Mouse (Mus musculus): ENCODE data around the gene Atp5f1. TPM values are rescaled to one million over a fixed set of nuclear protein-coding genes. Genes with fewer than 3 reads are reported as not detected.

Gene Atp5f1
- polyA plus RNA-seq, 1 experiment from 2014 or later: 703 TPM

DNA sequence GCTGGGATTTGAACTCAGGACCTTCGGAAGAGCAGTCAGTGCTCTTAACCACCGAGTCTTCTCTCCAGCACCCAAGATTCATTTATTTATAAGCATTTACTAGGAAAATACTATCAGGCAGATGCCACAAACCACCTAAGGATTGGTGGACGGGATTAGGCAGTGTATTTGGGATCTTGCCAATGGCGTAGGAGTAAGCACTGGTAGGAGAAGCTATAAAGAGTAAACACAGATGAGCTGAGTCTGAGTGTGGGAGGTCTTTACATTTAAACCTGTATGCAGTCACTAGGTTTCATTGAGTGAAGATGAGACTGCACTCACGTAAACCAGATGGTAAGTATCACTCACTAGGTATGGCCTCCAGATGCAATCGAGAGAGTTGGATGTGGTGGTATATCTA is 26.0 kb downstream of the Atp5f1 start:
- Histone ChIP-seq H3K4me2 (ENCODE audit: low read depth, low read length) (no peak overlapping the region), H3K9ac (ENCODE audit: low read depth, low read length) (no peak overlapping the region), H3K27me3 (replicated peaks; ENCODE audit: control insufficient read depth, insufficient read depth, low read length) (no peaks in the 10 kb centered on the region), H3K27ac (ENCODE audit: low read length) (no peak overlapping the region), H3K36me3 (ENCODE audit: control insufficient read depth, insufficient read depth, low read length) (no peaks in the 10 kb centered on the region), H3K4me3 (ENCODE audit: low read length) (no peak overlapping the region), H3K9me3 (ENCODE audit: control insufficient read depth, low read length) (no peaks in the 10 kb centered on the region), H3K4me1 (ENCODE audit: control insufficient read depth, insufficient read depth, low read length) (no peaks in the 10 kb centered on the region)
- WGBS: 90% methylated on average over 6 of the region's 6 CpGs
- ATAC-seq: no peak

DNA sequence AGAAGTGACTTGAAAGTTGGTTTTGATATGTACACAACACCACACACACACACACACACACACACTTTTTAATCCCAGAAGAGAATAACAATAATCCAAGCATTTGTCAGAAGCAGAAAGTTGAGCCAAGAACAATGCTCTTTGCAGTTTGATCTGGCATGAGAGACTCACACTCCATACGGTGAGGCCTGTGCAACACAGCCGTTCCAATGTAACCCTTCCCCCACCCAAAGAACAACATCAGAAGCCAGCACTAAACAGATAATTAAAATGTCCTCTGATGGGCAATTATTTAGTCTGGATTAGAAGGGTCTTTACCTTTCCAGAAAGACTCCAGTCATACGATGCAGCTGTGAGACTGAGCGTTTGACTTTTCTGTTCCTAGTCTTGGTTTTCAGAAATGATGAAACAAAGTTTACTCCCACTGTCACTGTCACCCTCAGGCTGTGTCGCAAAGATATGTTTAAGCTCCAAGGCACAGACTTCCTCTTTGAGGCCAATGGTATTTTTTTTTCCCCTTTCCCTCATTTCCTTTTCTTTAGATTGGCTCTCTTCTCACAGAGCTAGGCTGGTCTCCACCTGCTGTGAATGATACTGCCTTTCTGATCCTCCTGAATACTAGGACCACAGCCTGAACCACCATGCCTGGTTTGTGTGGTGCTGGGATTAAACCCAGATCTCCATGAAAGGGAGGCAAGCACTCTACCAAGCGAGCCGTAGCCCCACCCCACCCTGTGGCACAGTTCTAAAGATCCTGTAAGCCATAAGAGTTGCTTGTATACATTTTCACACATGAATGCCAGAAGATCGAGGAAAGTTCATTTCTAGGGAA is 27.4 kb downstream of the Atp5f1 start, which contains the start of gene I830077J02Rik:
TSS of gene I830077J02Rik (minus strand) at position 425 of the 832 bp plus-strand sequence.
- no peaks in the 10 kb centered on the region for H3K9me3 ChIP-seq (ENCODE audit: control insufficient read depth, low read length)
- 77% methylated on average over 8 of the region's 8 CpGs for WGBS
- no peak within 1 kb of the TSS for H3K4me2 ChIP-seq (ENCODE audit: low read depth, low read length)
- no peak within 1 kb of the TSS for H3K27ac ChIP-seq (ENCODE audit: low read length)
- no peaks in the 10 kb centered on the region for H3K36me3 ChIP-seq (ENCODE audit: control insufficient read depth, insufficient read depth, low read length)
- no peak within 1 kb of the TSS for H3K4me3 ChIP-seq (ENCODE audit: low read length)
- no peak within 1 kb of the TSS for H3K9ac ChIP-seq (ENCODE audit: low read depth, low read length)
- no peaks in the 10 kb centered on the region for H3K27me3 ChIP-seq (replicated peaks; ENCODE audit: control insufficient read depth, insufficient read depth, low read length)
- ATAC-seq: no peak
- H3K4me1 ChIP-seq (ENCODE audit: control insufficient read depth, insufficient read depth, low read length): no peaks in the 10 kb centered on the region

DNA sequence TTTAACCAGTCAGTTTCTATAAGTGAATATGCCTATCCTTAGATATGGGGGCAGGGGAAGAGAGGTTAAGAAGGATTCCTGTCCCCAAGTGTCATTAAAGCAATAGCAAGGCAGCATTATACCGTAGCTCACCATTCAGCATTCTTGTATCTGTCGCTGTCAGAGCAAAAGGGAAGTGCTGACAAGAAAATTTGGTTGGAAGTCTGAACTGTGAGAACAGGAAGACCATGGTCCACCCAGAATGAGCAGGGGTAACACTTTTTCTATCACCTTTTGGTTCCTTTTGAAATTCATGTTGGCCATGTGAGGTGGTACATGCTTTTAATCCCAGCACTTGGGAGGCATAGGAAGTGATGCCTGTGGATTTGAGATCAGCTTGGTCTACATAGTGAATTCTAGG is 28.8 kb downstream of the Atp5f1 start:
- H3K4me2 ChIP-seq (ENCODE audit: low read depth, low read length): no peak overlapping the region
- H3K9me3 ChIP-seq (ENCODE audit: control insufficient read depth, low read length): no peaks in the 10 kb centered on the region
- no peaks in the 10 kb centered on the region for H3K4me1 ChIP-seq (ENCODE audit: control insufficient read depth, insufficient read depth, low read length)
- 72% methylated on average over 2 of the region's 2 CpGs for WGBS
- no peak overlapping the region for H3K27ac ChIP-seq (ENCODE audit: low read length)
- no peak overlapping the region for H3K9ac ChIP-seq (ENCODE audit: low read depth, low read length)
- no peaks in the 10 kb centered on the region for H3K36me3 ChIP-seq (ENCODE audit: control insufficient read depth, insufficient read depth, low read length)
- ATAC-seq: no peak
- no peak overlapping the region for H3K4me3 ChIP-seq (ENCODE audit: low read length)
- H3K27me3 ChIP-seq (replicated peaks; ENCODE audit: control insufficient read depth, insufficient read depth, low read length): no peaks in the 10 kb centered on the region

DNA sequence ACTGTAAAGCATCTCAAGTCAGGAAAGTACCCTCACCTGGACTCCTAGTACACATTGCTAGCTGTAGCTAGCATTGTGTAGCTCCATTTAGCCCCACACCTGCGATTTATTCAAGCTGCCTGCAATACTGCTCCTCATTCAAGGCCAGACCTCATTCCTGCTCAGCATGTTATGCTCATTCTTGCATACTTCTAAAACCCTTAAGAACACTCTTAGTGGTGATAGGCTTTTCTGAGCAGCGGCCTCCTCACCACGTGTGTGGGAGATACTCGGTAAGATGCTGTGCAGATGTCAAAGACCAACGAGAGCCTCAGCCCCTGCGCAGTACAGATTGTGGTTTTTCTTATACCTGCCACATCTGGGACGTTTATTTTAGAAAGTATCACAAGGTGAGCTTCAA is 30.1 kb downstream of the Atp5f1 start:
- no peak for ATAC-seq

DNA sequence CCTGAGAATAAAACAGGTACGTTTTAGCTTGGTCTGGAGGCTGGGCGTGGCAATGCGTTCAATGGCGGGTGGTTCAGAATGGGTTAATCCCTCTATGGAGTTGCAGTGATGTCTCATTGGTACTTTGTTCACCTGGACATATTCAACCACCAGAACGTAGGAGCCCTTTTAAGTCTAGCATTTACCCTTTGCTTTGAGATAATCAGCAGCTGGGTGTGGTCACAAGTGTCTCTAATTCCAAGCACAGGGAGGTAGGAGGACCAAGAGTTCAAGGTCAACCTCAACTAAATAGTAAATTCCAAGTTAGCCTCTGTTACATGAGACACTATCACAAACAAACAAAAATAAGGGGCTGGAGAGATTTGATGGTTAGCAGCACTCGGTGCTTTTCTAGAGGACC is 31.1 kb downstream of the Atp5f1 start:
- no peaks in the 10 kb centered on the region for H3K36me3 ChIP-seq (ENCODE audit: control insufficient read depth, insufficient read depth, low read length)
- no peak overlapping the region for H3K4me3 ChIP-seq (ENCODE audit: low read length)
- no peaks in the 10 kb centered on the region for H3K27me3 ChIP-seq (replicated peaks; ENCODE audit: control insufficient read depth, insufficient read depth, low read length)
- no peaks in the 10 kb centered on the region for H3K4me1 ChIP-seq (ENCODE audit: control insufficient read depth, insufficient read depth, low read length)
- H3K4me2 ChIP-seq (ENCODE audit: low read depth, low read length): no peak overlapping the region
- no peak for ATAC-seq
- H3K9me3 ChIP-seq (ENCODE audit: control insufficient read depth, low read length): no peaks in the 10 kb centered on the region
- WGBS: 85% methylated on average over 6 of the region's 6 CpGs
- H3K9ac ChIP-seq (ENCODE audit: low read depth, low read length): no peak overlapping the region
- H3K27ac ChIP-seq (ENCODE audit: low read length): no peak overlapping the region

More for the DNA sequence above, 30.1 kb downstream of the Atp5f1 start:
- Histone ChIP-seq H3K4me2 (ENCODE audit: low read depth, low read length) (no peak overlapping the region), H3K9me3 (ENCODE audit: control insufficient read depth, low read length) (no peaks in the 10 kb centered on the region), H3K36me3 (ENCODE audit: control insufficient read depth, insufficient read depth, low read length) (no peaks in the 10 kb centered on the region), H3K4me1 (ENCODE audit: control insufficient read depth, insufficient read depth, low read length) (no peaks in the 10 kb centered on the region), H3K4me3 (ENCODE audit: low read length) (no peak overlapping the region), H3K27me3 (replicated peaks; ENCODE audit: control insufficient read depth, insufficient read depth, low read length) (no peaks in the 10 kb centered on the region), H3K27ac (ENCODE audit: low read length) (no peak overlapping the region), H3K9ac (ENCODE audit: low read depth, low read length) (no peak overlapping the region)
- 80% methylated on average over 7 of the region's 7 CpGs for WGBS

DNA sequence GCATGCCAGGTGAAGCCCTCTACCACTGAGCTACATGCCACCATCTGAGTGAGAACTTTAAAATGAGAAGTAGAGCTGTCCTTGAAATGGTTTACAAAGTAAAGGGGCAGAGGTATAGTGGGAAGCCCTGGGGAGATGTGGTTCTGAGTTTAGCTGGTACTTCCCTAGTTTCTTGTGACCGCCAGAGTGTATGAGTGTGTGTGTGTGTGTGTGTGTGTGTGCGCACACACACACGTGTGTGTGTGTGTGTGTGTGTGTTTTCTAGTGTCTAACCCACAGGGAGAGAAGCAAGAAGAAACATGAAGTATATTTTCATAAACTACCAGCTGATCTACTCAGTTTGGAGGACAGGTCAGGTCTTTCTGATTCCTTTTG is 31.7 kb downstream of the Atp5f1 start:
- Histone ChIP-seq H3K9me3 (ENCODE audit: control insufficient read depth, low read length) (no peaks in the 10 kb centered on the region), H3K27me3 (replicated peaks; ENCODE audit: control insufficient read depth, insufficient read depth, low read length) (no peaks in the 10 kb centered on the region), H3K4me3 (ENCODE audit: low read length) (no peak overlapping the region), H3K4me1 (ENCODE audit: control insufficient read depth, insufficient read depth, low read length) (no peaks in the 10 kb centered on the region), H3K36me3 (ENCODE audit: control insufficient read depth, insufficient read depth, low read length) (no peaks in the 10 kb centered on the region), H3K9ac (ENCODE audit: low read depth, low read length) (no peak overlapping the region), H3K4me2 (ENCODE audit: low read depth, low read length) (no peak overlapping the region), H3K27ac (ENCODE audit: low read length) (no peak overlapping the region)
- WGBS: 87% methylated on average over 3 of the region's 3 CpGs
- no peak for ATAC-seq

DNA sequence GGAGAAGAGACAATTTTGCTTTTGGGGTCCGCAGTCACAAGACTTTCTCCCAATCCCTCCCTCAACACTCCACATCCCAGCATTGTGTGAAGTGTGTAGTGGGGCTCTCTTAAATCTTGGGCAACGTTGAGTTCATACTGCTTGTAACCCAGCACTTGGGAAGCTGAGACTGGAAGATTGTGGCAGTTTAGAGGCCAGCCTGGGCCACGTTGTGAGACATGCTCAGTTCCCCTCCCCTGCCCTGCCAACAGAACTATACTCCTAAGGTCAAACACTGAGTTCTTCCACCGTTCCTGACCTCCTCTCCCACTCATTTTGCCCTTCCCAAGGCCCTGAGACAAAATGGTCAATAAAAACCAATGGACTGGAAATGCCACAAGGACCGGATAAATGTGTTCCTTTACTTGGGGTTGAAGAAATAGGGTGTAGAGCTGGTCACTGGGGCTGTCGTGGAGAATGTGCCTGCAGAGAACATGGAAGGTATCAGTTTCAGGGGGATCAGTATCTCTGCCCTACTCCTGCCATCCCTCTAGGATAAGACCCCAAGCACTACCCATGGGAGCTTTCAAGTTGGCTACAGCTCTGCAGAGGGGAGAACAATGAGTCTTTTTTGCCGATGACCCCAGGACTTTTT is 32.2 kb downstream of the Atp5f1 start:
- H3K27me3 ChIP-seq (replicated peaks; ENCODE audit: control insufficient read depth, insufficient read depth, low read length): no peaks in the 10 kb centered on the region
- 81% methylated on average over 7 of the region's 7 CpGs for WGBS
- H3K4me2 ChIP-seq (ENCODE audit: low read depth, low read length): no peak overlapping the region
- H3K4me3 ChIP-seq (ENCODE audit: low read length): no peak overlapping the region
- no peaks in the 10 kb centered on the region for H3K4me1 ChIP-seq (ENCODE audit: control insufficient read depth, insufficient read depth, low read length)
- H3K36me3 ChIP-seq (ENCODE audit: control insufficient read depth, insufficient read depth, low read length): no peaks in the 10 kb centered on the region
- no peaks in the 10 kb centered on the region for H3K9me3 ChIP-seq (ENCODE audit: control insufficient read depth, low read length)
- no peak for ATAC-seq
- H3K9ac ChIP-seq (ENCODE audit: low read depth, low read length): no peak overlapping the region
- no peak overlapping the region for H3K27ac ChIP-seq (ENCODE audit: low read length)

DNA sequence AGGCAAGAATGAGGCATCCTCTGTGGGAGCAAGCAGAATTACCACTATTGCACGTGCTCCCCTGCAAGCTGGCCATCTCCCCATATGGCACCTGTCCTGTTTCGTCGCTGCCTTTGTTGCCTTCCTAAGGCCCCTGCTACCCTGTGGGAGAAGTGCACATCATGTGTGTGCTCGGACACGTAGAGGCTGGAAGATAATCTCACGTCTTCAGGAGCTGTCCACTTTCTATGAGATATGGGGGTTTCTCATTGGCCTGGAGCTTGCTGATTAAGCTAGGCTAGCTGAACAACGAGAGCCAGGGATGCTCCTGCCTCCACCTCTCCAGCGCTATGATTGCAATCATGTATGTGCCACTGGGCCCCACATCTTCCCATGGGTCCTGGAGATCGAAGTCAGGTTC is 35.3 kb downstream of the Atp5f1 start:
- 81% methylated on average over 9 of the region's 9 CpGs for WGBS
- Histone ChIP-seq H3K9me3 (ENCODE audit: control insufficient read depth, low read length) (no peaks in the 10 kb centered on the region), H3K27me3 (replicated peaks; ENCODE audit: control insufficient read depth, insufficient read depth, low read length) (no peaks in the 10 kb centered on the region), H3K4me1 (ENCODE audit: control insufficient read depth, insufficient read depth, low read length) (no peaks in the 10 kb centered on the region), H3K36me3 (ENCODE audit: control insufficient read depth, insufficient read depth, low read length) (no peaks in the 10 kb centered on the region), H3K9ac (ENCODE audit: low read depth, low read length) (no peak overlapping the region), H3K4me2 (ENCODE audit: low read depth, low read length) (no peak overlapping the region), H3K27ac (ENCODE audit: low read length) (no peak overlapping the region), H3K4me3 (ENCODE audit: low read length) (no peak overlapping the region)
- no peak for ATAC-seq

DNA sequence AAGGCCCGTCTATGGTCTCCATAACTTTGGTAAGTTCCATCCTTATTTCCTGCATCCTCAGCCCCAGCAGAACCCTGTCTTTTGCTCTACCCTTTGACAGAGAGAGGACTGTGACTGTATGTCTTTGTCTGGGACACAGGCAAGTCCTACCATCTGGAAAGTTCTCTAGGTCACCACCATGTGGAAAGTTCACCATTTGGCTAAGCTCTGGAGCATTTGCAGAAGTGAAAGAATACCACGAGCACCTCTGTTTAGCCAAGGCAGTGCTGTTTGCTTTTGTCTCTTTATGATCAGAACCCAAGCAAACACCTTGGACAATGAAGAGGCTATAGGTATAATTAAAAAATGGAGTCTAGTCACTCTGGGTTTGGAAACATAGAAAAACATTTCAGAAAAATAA is 37.9 kb downstream of the Atp5f1 start:
- no peak overlapping the region for H3K4me3 ChIP-seq (ENCODE audit: low read length)
- H3K36me3 ChIP-seq (ENCODE audit: control insufficient read depth, insufficient read depth, low read length): no peaks in the 10 kb centered on the region
- H3K9ac ChIP-seq (ENCODE audit: low read depth, low read length): no peak overlapping the region
- no peaks in the 10 kb centered on the region for H3K9me3 ChIP-seq (ENCODE audit: control insufficient read depth, low read length)
- no peaks in the 10 kb centered on the region for H3K27me3 ChIP-seq (replicated peaks; ENCODE audit: control insufficient read depth, insufficient read depth, low read length)
- no peak for ATAC-seq
- H3K27ac ChIP-seq (ENCODE audit: low read length): no peak overlapping the region
- no peaks in the 10 kb centered on the region for H3K4me1 ChIP-seq (ENCODE audit: control insufficient read depth, insufficient read depth, low read length)
- H3K4me2 ChIP-seq (ENCODE audit: low read depth, low read length): no peak overlapping the region
- WGBS: 60% methylated on average over 2 of the region's 2 CpGs
